Mouse (Mus musculus) embryo, embryonic 10.5 days (tissue): ENCODE measurements around the gene Fgfr2.
A peak's percentile ranks its signal among the peaks of the same experiment; 100 is the strongest.

Experiments
- DNase-seq: peaks from one replicate; pipeline ENCODE4 v3.0.0-alpha.2; 2015; ENCODE audit warnings: low spot score

Fgfr2 gene

GRCm38 (mm10) chr7:132227075-132227640 lies 896.0 kb downstream of the Fgfr2 start:
- no peak for DNase-seq

- DNase-seq, result peak; percentile 96
These were observed 896.6 kb downstream of the Fgfr2 start for GRCm38 (mm10) chr7:132226379-132227074.

GRCm38 (mm10) chr7:132223452-132224141 lies 899.6 kb downstream of the Fgfr2 start:
- DNase-seq, result no peak

GRCm38 (mm10) chr7:132214031-132214430 lies 909.1 kb downstream of the Fgfr2 start:
- no peak for DNase-seq

- peak; percentile 84 for DNase-seq
These were observed 909.7 kb downstream of the Fgfr2 start for GRCm38 (mm10) chr7:132213460-132213859.

DNA sequence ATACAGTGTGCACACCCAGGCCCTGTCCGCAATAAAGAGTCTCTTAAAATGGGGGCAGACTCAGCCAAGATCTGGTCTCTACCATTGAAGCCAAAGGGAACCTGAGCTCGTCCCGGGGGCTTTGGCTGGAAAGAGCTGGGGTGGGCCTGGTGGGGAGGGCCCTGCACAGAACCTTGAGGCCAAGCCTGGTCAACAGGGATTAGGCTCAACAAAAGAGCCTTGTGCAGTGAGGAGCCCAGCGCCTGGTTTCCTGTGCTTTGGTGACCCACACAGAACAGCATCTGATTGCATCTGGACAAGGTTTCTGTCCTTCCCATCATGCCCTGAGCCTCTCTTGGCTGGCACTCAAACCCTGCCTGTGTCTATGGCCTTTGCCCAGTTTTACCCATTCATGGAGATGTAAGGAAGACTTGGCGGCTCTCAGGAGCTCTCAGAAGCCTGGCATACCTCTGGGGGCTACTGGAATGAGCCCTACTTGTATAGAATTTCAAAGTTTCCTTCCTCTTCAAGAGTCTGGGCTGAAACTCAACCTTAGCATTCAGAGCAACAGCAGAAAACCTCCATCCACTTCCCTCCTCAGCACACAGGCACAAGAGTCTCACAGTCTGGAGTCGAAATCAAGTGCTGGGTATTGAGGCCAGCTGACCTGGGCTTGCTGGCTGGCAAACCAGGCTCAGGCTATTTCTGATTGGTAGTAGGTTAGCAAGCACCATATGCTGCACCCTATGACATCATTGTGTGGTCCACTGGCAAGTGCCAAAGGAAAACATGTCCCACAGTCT lies 911.0 kb downstream of the Fgfr2 start:
- no peak for DNase-seq

DNA sequence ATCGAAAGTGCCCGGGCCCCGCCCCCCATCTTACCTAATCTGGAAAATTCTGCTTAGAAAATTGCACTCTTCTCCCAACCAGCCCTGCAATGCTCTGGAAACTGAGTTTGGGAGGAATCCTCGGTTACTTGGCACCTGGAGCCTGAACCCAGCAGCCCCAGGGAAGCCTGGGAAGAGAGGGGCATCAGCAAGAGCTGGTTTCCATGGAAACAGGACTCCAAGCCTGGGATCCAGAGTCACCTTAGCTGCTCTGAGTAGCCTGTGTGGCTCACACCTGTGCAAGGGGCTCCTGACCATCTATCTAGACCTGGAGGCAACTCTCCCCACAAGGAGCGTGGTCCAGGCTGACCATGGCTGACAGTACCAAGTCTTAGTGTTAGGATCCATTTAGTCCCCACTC lies 912.5 kb downstream of the Fgfr2 start:
- DNase-seq, result no peak

GRCm38 (mm10) chr7:132208946-132209651 lies 914.1 kb downstream of the Fgfr2 start:
- no peak for DNase-seq

DNA sequence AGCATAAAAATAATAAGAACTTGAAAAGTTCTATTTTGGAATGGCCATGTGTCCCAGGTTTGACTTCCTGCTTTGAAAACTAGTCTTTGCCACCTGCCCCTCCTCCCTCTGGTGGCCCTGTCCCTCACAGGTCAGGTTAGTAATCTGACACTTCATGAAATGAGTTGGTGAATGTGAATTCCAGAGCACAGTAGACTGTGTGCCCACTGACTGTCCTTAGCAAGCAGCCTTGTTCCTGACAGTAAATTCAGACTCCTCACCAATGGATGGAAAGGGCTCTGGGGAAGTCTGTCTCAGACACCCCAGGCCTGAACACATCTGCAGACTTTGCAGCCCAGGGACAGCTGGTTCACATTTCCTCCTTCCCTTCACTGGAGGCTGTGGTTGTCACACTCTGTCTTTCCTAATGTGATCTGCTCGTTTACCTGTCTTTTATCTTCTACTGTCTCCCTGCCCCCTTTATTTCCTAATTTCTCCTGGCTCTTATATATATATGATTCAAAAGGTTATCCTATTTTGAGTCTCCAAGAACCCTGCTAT lies 919.0 kb downstream of the Fgfr2 start:
- peak; percentile 42 for DNase-seq

DNA sequence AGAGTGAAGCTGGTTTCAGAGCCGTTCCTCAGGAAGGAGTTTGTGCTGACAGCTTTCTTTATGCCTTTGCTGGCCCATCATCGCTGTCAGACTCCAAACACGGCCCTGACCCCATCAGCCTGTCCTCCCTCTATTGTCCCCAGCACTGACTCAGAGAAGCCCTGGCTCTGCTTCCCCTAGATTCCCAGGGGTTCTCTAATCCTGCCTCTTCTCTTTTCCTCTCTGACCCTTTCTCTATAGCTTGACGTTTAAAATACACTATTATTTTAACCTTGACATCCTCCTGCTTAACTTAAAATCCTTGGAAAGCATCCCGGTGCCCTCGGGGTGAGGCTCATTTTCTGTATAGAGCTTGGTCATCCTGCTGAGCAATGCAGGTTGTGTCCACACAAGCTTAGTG lies 923.5 kb downstream of the Fgfr2 start:
- DNase-seq, result no peak

DNA sequence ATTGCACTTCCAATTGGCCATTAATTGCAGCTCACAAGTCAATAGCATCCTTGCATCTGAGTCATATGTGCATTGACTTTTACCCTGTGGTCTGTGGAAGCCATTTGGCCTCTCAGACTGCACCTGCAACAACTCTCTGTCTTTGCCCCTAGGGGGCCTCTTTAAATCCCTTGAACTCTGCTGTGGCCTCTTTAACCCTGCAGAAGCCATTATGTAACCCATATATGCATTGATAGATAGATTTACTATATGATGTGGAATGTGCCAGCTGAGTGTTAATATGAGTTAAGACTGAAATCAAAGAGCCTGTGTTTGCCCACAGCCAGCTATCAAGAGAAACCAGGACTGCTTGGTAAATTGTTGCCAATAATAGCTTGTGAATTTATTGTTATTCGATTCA lies 924.3 kb downstream of the Fgfr2 start:
- DNase-seq, result peak; percentile 19

DNA sequence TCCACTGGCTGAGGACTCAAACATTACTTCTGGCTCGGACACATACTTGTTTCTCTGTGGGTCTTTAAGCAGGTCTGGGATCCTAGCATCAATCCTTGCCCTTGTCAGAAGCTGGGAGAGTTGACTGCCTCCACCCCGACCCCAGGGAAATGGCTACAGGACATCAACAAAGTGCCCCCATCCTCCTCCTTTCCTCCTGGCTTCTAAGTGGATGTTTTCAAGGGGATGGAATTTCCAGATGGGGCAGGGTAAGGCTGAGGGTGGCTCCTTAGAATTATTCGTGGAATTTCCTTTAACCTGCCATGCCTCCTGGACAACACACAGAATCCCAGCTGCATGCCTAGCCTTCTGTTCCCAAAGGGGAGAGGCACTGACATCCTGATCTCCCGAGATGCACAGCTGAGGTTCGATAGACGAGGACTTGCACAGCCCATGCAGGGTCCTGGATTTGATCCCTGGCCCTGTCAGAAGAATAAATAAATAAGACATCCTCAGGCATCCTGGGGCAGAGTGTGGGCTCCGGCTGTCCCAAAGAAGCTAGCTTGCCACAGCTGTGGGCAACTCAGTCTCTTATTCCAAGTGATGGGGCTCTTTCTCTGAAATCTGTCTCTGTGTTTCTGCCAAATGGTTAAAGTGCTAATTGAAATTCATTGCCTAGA lies 925.2 kb downstream of the Fgfr2 start:
- peak; percentile 22 for DNase-seq

DNA sequence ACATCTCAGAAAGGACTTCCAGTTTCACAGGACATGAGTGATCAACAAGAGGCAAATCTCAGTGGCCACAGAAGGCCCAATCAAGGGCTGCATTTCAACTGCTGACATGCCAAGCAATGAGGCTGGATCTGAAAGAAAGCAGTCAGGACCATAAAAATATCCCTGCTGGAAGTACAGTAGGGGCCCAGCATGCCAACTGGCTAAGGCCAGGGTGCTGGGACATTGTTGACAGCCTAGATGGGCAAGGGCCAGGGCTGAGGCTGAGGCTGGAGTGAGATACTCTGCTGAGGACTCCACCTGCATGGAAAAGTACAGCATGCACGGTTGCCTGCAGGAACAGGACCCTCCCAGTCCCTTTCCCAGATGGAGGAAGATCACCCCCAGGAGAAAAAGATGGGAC lies 926.6 kb downstream of the Fgfr2 start:
- no peak for DNase-seq

DNA sequence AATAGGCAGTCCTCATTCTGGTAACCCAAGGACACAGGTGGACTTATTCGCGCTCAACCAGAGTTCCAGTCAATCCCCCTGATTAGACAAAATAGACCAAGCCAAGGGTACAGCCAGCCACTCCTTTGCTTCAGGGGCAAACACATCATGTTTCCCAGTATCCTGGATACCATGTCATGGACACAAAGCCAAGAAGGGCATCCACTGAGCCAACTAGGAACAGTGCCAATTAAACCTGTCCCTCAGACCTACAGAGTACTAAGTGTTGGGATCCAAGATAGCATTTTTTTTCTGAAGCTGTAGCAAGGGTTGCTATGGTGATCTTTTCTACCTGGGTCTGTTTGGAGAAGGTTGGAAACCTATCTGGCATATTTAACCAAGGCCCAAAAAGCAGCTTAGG lies 929.5 kb downstream of the Fgfr2 start:
- DNase-seq, result no peak

GRCm38 (mm10) chr7:132187456-132187855 lies 935.7 kb downstream of the Fgfr2 start:
- no peak for DNase-seq

GRCm38 (mm10) chr7:132183892-132184404 lies 939.2 kb downstream of the Fgfr2 start:
- no peak for DNase-seq

GRCm38 (mm10) chr7:132181586-132182198 lies 941.5 kb downstream of the Fgfr2 start:
- DNase-seq, result no peak

DNA sequence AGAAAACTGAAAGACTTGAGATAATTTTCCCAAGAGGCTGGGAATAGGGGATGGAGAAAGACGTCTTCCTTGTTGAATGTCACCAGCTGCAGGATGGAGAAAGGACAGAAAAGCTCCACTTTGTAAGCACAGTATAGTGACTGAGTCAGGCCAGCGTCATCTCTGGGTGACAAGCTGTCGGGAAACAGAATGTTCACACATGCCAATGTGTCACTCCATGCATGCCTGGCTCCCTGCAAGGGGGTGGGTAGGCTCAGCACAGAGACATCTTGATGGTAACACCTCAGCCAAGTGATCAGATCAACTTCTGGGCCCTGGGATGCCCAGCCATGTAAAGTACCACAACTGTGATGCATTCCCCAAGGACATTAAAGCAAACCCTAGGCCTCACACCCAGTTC lies 942.1 kb downstream of the Fgfr2 start:
- no peak for DNase-seq

DNA sequence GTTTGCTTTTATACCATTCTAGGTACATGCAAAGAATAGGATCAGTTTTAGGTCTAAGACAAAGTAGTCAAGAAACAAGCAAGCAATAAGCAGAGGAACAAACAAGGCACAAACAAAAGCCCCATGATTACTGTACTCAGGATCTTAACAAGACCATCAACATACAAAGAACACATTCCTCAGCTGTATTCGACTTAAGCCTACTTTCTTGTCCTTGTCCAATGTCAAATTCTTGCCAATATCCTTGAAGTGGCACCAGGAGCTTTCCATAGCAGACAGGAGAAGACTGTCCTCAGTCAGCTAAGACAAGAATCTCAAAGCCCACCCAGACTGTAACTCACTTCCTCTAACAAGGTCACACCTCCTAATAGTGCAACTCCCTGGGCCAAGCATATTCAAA lies 944.1 kb downstream of the Fgfr2 start:
- no peak for DNase-seq

- DNase-seq, result no peak
These were observed 948.4 kb downstream of the Fgfr2 start for GRCm38 (mm10) chr7:132174787-132175186.
